Mouse (Mus musculus) G1E (cell line): ENCODE measurements around the gene Ears2. TPM values are rescaled to one million over a fixed set of nuclear protein-coding genes. Genes with fewer than 3 reads are reported as not detected.

Experiments used
- ATAC-seq: 2 replicates; pipeline ENCODE4 v1.8.0; 2016; ENCODE audit warnings: mild to moderate bottlenecking; ENCODE audit not compliant: insufficient number of reproducible peaks, poor library complexity, low FRiP score, severe bottlenecking; ENCODE audit errors: extremely low read depth
- DNase-seq: peaks from one replicate; pipeline ENCODE4 v3.0.0; 2012; ENCODE audit warnings: low spot score
- H3K27me3 ChIP-seq: 2 replicates; pipeline ENCODE4 v1.6.1; 2012; ENCODE audit warnings: mild to moderate bottlenecking, low read length, inconsistent platforms; ENCODE audit not compliant: insufficient read depth
- H3K36me3 ChIP-seq: replicated peaks from 2 replicates; pipeline ENCODE3; 2012; ENCODE audit warnings: mild to moderate bottlenecking, inconsistent platforms
- H3K4me1 ChIP-seq: 2 replicates; pipeline ENCODE4 v1.6.1; 2012; ENCODE audit warnings: low read depth, low read length, inconsistent platforms, mixed read lengths; ENCODE audit not compliant: insufficient read depth
- H3K4me3 ChIP-seq: 2 replicates; pipeline ENCODE4 v1.5.1; 2012; ENCODE audit warnings: low read depth, mild to moderate bottlenecking, inconsistent platforms, low read length, moderate library complexity, mixed read lengths
- H3K9me3 ChIP-seq: replicated peaks from 2 replicates; pipeline ENCODE4 v1.6.1; 2012; ENCODE audit warnings: inconsistent platforms
- CTCF ChIP-seq: IDR thresholded peaks from 2 replicates; pipeline ENCODE4 v1.5.1; 2012; ENCODE audit warnings: low read depth, low read length, inconsistent platforms, mixed read lengths
- GATA1 ChIP-seq: IDR thresholded peaks from 2 replicates; pipeline ENCODE4 v1.6.1; 2012; ENCODE audit warnings: borderline replicate concordance, low read length, inconsistent platforms, mixed read lengths
- GATA2 ChIP-seq: IDR thresholded peaks from 2 replicates; pipeline ENCODE4 v1.6.1; 2012; ENCODE audit warnings: low read depth, low read length, inconsistent platforms, borderline replicate concordance
- POLR2AphosphoS5 ChIP-seq: IDR thresholded peaks from 2 replicates; pipeline ENCODE4 v1.6.1; 2012; ENCODE audit warnings: low read depth, low read length, inconsistent platforms; ENCODE audit not compliant: insufficient replicate concordance
- TAL1 ChIP-seq: conservative IDR thresholded peaks from 2 replicates; pipeline ENCODE4 v1.6.1; 2012; ENCODE audit warnings: low read depth, low read length, inconsistent platforms, mixed read lengths
- polyA plus RNA-seq: library from polyadenylated mRNA; stranded (reverse); fragments of >175 nt; gene quantifications from 2 replicates; pipeline ENCODE4 v1.2.3, GENCODE M21; 2012
- total RNA-seq, 2 experiments: library from RNA; stranded (forward) in 1 of 2; stranded (reverse) in 1 of 2; fragments of 200-1000 nt in 1 of 2; fragments of >200 nt in 1 of 2; fragmentation: Nextera tagmentation in 1 of 2; gene quantifications; 2 replicates each; pipeline ENCODE4 v1.2.3; 2014 to 2017

The Ears2 gene
- total and polyA plus RNA-seq, 3 experiments = 7.9 to 16.3 (median 12.8) TPM

DNA sequence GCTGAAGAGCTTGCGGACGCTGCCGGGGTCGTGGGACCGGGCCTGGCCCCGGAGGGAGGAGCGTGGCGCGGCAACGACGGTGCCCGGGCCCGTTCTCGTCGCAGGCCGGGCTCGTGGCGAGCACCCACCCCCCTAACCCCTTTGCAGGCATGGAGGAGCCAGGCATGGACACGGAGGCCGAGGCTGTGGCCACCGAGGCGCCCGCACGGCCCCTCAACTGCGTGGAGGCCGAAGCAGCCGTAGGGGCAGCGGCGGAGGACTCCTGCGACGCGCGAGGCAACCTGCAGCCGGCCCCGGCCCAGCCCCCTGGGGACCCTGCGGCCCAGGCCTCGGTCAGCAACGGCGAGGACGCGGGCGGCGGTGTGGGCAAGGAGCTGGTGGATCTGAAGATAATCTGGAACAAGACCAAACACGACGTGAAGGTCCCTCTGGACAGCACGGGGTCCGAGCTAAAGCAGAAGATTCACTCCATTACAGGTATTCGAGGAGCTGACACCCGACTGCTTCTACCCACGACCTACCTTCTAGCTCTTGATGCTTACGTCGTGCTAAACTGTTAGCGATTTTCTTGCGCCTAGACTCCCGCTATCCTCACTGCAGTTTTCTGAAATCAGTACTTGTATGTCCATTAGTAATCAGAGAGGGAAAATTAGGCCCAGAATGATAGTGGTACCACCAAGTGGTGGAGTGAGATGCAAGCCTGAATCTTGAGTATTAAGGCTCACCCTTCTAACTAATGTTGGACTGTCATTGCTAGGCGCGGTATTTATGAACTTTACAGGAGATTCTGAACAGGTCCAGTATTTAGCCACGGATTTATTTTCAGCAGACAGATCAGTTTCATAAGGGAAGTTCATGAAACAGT, 686 bp upstream of the Ears2 start:
- DNase-seq = no peak
- ATAC-seq = no peak
- Histone ChIP-seq H3K9me3 (no peaks in the 10 kb centered on the region), H3K36me3 (peaks cover 48% of the 10 kb centered on the region), H3K4me3 (peak overlapping the region; percentile 100), H3K27me3 (no peaks in the 10 kb centered on the region), H3K4me1 (peaks cover 41% of the 10 kb centered on the region)
- no peak for TF ChIP-seq GATA2
- TF ChIP-seq CTCF = no peak

- ATAC-seq (peak; percentile 31), DNase-seq (peak; percentile 2)
Measured at GRCm38 (mm10) chr7:122066102-122066944, 740 bp downstream of the Ears2 start.

GRCm38 (mm10) chr7:122065656-122066055, 1.4 kb downstream of the Ears2 start:
- no peak for ATAC-seq
- DNase-seq = no peak
- TF ChIP-seq TAL1 (no peak), POLR2AphosphoS5 (no peak)
- Histone ChIP-seq H3K4me3 (peak overlapping the region; percentile 100; the same call in 1 of the 2 replicates), H3K4me1 (peaks cover 42% of the 10 kb centered on the region), H3K27me3 (no peaks in the 10 kb centered on the region), H3K36me3 (peaks cover 45% of the 10 kb centered on the region), H3K9me3 (no peaks in the 10 kb centered on the region)

More at GRCm38 (mm10) chr7:122066102-122066944, 740 bp downstream of the Ears2 start:
- Histone ChIP-seq H3K4me1 (peaks cover 42% of the 10 kb centered on the region), H3K9me3 (no peaks in the 10 kb centered on the region), H3K4me3 (peak overlapping the region; percentile 100), H3K36me3 (peaks cover 47% of the 10 kb centered on the region), H3K27me3 (no peaks in the 10 kb centered on the region)
- TF ChIP-seq GATA1 = no peak
- TF ChIP-seq POLR2AphosphoS5 = no peak
- no peak for TF ChIP-seq GATA2

GRCm38 (mm10) chr7:122056633-122057032, 10.4 kb downstream of the Ears2 start:
- Histone ChIP-seq H3K27me3 (no peaks in the 10 kb centered on the region), H3K9me3 (no peaks in the 10 kb centered on the region), H3K4me3 (no peak overlapping the region), H3K36me3 (peaks cover 77% of the 10 kb centered on the region), H3K4me1 (no peaks in the 10 kb centered on the region)
- DNase-seq (no peak), ATAC-seq (no peak)
- TF ChIP-seq POLR2AphosphoS5 = no peak
- TF ChIP-seq GATA2 = no peak
- no peak for TF ChIP-seq CTCF
- no peak for TF ChIP-seq TAL1
- TF ChIP-seq GATA1 = no peak

DNA sequence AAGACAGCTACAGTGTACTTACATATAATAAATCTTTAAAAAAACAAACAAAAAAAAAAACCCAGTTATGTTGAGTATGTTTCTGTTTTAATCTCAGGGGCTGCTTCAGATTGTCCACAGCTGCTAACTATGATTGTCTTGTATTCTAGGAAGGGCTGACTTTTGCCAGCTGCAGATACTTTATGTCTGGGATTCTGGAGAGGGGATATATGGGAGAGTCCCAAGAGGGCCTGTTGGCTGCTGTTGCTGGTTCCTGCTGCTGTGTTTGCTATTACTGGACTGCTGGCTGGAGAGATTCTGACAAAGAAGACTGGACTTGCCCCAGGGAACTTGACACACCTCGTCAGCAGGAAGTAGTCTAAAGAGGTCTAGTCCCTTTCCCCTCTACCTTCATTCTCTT, 16.2 kb downstream of the Ears2 start:
- H3K36me3 ChIP-seq = peaks cover 83% of the 10 kb centered on the region
- no peak for DNase-seq

GRCm38 (mm10) chr7:122048191-122048590, 18.9 kb downstream of the Ears2 start:
- DNase-seq = no peak
- H3K4me1 ChIP-seq = peaks cover 17% of the 10 kb centered on the region
- H3K27me3 ChIP-seq = no peaks in the 10 kb centered on the region
- TF ChIP-seq GATA1 = no peak
- no peak for TF ChIP-seq POLR2AphosphoS5
- no peak for TF ChIP-seq TAL1
- no peak for TF ChIP-seq GATA2
- no peak for TF ChIP-seq CTCF
- no peaks in the 10 kb centered on the region for H3K9me3 ChIP-seq
- H3K4me3 ChIP-seq = no peak overlapping the region
- ATAC-seq = no peak
- peaks cover 78% of the 10 kb centered on the region for H3K36me3 ChIP-seq

More for the DNA sequence above, 16.2 kb downstream of the Ears2 start:
- no peak for TF ChIP-seq CTCF
- TF ChIP-seq GATA2 = no peak
- no peak for TF ChIP-seq TAL1
- no peak for TF ChIP-seq POLR2AphosphoS5
- TF ChIP-seq GATA1 = no peak
- no peak overlapping the region for H3K4me3 ChIP-seq
- H3K9me3 ChIP-seq = no peaks in the 10 kb centered on the region
- H3K27me3 ChIP-seq = no peaks in the 10 kb centered on the region
- ATAC-seq = no peak
- H3K4me1 ChIP-seq = peaks cover 14% of the 10 kb centered on the region
